Mouse (Mus musculus) liver, adult 2 months (tissue): ENCODE measurements around the gene Mrpl42.

Experiments
- CTCF ChIP-seq: fragments of 200-500 bp; IDR thresholded peaks from 2 replicates; pipeline ENCODE4 v1.5.1; 2011; ENCODE audit warnings: low read depth, low read length, control low read depth
- POLR2A ChIP-seq: fragments of 200-500 bp; IDR thresholded peaks from 2 replicates; pipeline ENCODE4 v1.6.1; 2011; ENCODE audit warnings: low read length, control low read depth; ENCODE audit not compliant: insufficient read depth; ENCODE audit errors: extremely low read depth

- TF ChIP-seq CTCF: no peak
- TF ChIP-seq POLR2A: no peak
These were observed 707 bp downstream of the Mrpl42 start for GRCm38 (mm10) chr10:95501033-95501432.
